Mouse (Mus musculus): ENCODE data around the gene Fancd2os.

Fancd2os gene

DNA sequence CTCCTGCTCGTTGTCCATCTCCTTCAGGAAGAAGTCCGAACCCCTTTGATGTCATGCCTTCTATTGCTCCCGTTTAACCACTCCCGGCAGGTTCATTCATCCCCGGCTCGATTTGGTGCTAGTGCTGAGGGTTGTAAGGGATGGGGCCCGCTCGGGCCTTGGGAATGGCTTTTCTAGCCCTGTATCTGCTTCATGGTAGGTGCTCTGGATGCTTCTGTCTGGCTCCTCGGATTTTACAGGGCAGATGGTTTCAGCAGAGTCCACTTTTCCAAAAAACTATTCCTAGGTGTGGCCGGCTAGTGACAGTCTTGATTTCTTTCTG lies 4.7 kb upstream of the Fancd2os start:
- DNase-seq (ENCODE audit: low read depth): no peak

DNA sequence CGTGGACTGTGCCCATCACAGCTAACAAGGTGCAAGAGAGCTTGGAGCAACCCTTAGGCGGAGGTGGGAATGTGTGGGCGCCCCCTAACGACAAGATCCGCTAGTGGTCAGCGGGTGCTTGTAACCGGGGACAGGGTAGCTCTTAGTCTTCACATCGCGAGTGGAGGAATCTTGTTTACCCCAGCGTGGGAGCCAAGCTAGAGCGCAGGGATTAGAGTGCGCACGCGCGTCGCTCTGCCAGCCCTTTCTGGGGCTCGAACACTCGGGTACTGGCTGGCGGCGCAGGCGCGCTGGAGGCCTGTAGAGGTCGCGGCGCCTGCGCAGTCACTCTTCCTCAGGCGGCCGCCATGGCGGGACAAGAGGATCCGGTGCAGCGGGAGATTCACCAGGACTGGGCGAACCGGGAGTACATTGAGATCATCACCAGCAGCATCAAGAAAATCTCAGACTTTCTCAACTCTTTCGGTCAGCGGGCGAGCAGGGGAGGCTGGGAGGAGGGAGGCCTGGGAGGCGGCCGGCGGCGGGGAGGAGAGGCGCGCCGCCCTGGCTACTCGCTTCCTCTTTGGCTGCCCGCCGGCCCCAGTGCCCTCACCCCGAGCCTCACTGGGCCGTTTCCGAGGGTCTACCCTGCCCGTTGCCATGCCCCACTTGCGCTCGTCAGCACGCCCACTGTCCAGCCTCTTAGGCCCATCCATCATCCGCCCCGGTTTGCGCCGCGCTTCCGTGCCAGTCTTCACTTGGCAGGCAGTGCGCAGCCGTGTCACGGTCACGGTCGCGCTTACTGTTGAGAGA lies 4.1 kb upstream of the Fancd2os start, which contains the start of gene Brk1:
TSS of gene Brk1 (plus strand) at position 341 of the 792 bp plus-strand sequence.
- peak; percentile 83 for DNase-seq (ENCODE audit: low read depth)

DNA sequence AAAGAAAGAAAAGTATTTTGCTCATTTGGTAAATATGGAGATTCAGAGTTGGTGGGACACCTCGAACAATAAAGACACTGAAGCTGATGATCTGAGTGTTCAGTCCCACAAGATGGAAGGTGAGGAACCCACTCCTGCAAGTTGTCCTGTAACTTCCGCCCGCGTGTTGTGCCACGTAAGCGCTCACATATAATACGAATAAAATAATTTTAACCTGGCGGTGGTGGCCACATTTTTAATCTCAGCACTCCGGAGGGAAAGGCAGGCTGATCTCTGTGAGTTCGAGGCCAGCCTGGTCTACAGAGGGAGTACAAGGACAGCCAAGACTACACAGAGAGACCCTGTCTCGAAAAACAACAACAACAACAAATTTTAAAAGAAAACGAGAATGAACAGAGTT lies 3.5 kb upstream of the Fancd2os start:
- no peak for DNase-seq (ENCODE audit: low read depth)

DNA sequence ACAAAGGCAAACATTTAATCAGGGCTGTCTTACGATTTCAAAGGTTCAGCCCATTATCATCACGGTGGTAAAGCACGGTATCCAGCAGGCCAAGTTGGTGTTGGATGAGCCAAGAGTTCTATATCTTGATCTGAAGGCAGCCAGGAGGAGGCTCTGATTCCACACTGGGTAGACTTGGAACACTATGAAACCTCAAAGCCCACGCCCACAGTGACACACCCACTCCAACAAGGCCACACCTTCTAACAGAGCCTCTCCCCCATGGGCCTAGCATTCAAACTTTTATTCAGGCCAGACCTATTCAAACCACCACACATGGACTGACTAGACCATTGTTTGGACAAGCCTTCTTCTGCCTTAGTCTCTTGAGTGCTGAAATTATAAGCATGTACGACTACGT lies 2.3 kb upstream of the Fancd2os start:
- no peak for DNase-seq (ENCODE audit: low read depth)

DNA sequence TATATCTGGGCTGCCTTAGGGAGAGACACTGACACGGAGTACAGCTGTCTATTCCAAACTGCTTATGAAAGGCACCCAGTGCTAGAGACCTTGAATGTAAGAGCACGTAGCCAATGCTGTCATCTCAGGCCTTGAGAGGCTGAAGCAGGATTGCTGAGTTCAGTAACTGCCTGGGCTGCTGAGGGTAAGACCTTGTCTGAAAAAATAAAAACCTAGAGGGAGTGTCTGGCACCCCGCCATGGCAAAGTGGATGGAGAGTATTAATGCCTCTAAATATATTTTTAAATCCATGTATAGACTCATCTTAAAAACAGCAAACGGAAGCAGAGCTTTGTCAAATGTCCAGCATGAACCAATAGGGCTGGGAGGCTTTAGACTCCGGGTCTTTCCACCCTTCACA lies 682 bp downstream of the Fancd2os start:
- DNase-seq (ENCODE audit: low read depth): no peak

DNA sequence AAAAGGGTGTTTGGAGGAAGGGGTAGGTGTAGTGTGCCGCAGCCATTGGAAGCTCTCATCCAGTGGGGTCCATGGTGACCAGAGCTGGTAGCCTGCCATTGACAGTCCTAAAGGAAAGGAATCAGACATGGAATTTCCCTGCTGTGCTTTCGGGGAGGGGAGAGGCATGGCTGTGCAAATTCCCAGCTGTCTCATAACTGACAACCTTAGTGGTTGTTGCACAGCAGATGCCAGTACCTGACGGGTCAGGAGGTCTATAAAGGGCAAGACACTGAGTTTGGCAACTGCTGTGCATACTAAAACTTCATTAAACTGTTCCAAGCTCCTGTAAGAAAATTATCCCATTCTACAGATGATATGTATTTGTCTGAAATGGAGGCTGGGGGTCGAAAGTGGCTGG lies 2.6 kb downstream of the Fancd2os start:
- no peak for DNase-seq (ENCODE audit: low read depth)

DNA sequence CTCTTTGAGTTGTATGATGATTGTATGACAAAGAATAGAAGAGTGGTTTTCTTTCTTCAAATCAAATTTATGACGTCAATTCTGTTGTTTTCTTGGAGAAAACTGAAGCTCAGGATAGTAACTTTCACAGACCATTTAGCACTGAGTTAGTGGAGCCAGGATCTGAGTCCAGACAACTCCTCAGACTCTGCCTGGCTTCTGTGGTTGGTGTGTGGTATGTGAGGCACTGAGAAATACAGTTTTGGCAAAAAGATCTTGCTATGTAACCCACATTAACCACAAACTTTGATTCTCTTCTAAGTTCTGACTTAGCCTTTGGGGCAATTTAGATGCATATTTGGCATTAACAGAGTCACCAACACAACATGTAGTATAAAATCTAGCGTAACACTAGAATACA lies 7.9 kb downstream of the Fancd2os start:
- DNase-seq (ENCODE audit: low read depth): peak; percentile 28

DNA sequence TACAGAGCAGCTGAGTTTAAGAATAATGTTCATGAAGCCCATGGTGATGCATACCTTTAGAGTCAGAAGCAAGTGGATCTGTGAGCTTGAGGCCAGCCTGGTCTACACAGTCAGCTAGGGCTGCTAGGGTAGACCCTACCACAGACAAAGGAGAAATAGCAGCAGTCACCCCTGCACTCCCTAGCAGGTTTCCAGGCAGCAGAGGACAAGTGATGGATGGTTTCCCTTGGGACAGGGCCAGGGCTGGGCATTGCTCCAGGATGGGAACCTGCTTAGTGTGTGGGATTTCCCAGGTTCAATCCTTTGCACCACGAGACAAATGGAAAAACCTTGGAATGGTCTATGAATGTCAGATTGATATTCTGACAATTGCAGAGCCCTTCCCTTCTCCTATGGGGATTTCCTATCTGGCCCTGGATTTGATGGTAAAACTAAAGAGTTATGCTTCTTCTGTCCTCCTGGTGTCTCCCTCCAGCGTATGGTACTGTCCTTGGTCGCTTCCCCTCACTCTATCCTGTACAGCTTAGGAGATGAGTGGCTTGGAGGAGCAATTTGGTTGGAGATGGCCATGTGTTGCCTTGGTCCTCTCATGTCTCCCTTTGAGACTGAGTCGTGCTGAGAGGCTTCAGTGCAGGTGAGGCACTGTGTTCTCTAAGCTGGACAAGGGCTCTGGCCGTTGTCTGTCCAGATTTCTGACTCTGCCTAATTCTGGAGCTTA lies 13.9 kb downstream of the Fancd2os start:
- no peak for DNase-seq (ENCODE audit: low read depth)

DNA sequence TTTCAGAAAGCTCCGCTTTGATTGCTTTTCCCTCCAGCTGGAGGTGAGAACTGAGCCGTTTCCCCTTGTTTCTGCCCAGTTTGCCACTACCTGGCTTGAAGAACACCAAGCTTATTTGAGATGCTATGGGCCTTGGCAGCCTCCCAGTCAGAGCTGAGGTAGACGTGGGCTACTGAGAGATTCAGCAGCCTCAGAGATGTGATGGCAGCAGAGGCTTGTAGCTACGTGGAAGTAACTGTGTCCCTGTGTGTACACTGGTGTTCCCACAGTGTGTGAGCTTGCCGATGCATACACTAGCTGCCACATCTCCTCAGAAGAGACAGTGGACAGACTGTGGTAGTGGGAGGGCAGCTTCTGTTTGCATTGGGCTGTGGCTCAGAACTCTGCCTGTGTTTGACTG lies 15.4 kb downstream of the Fancd2os start:
- no peak for DNase-seq (ENCODE audit: low read depth)

DNA sequence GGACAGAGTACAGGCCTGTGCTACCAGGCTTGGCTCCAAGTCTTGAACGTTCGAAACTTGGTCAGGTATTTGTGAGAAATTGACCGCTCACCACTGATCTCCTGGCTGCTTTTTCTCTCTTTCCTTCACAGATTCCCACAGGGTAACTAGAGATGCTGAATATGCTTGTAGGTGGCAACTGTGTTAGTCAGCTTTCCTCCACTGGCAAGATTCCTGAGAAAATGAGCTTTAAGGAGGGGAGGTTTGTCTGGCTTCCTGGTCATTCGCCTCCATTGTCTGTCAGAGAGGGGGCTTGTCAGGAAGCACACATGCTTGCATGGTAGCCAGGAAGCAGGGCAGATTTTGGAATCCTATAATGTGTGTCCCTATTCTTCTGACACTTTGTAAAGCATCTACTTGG lies 17.5 kb downstream of the Fancd2os start:
- no peak for DNase-seq (ENCODE audit: low read depth)

DNA sequence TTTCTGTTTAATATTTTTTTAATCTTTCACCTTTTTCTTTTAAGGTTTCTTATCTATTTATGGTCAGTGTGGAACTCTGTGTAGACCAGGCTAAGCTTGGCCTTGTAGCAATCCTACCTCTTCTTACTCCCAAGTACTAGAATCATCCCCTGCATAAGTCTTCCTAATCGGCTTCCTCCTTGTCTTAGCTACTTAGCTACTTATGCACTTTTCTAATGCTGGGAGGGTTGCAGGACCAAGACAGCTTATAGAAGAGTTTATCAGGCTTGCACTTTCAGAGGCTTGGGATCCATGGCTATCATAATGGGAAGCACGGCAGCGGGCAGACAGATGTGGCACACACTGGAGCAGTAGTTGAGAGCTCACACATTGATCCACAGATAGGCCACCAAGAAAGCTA lies 21.2 kb downstream of the Fancd2os start:
- DNase-seq (ENCODE audit: low read depth): no peak

DNA sequence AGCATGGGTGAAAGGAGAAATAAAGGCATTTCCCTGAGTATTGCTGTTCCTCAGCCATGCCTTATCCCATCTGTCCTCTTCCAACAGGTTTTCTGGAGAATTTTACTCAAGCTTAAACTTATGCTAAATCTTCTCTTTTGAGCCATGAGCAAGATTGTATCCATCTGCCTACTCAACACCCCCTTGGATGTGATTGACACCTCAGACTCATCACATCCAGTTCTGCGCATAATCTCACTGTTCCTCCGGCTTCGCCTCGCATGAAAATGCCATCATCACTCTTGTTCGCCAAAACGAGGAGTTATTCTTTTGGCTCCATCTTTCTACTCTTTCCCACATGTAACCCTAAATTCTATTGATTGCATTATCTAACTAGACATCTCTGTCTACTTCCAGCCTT lies 24.5 kb downstream of the Fancd2os start:
- DNase-seq (ENCODE audit: low read depth): no peak

DNA sequence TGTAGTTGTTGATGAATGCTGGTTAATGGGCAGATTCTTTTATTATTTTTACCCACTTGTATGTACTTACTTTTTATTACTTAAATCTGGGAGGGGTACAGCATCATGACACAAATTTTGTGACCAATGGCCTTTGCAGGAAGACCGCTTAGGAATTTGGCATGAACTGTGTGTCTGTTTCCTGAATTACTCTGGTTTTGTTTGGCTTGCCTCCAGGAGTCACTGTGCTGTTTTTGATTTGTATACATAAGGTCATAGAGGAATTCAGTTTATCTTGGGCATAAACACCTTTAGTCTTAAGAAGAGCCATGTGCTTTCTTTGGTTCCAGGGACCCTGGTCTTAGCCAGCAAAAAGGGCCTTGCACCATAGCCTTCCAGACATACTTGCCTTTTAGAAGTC lies 36.0 kb downstream of the Fancd2os start:
- DNase-seq (ENCODE audit: low read depth): no peak

DNA sequence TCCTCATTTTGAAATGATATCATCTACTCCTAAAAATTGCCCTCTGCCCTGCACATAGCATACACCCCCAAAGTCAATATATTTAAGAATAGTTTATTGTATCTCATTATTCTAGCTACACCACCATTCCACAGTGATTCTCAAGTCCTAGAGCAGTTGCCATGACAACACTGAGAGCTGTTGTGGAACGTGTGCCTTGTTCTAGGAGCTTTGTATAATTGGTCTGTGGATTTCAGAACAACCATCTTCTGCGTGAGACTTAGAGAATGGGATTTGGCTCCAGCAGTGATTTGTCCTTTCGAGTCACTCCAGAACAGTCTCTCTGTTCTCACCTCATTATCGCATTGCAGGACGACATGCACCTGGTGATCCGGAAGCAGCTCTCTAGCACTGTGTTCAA lies 40.8 kb downstream of the Fancd2os start:
- DNase-seq (ENCODE audit: low read depth): no peak
